Mouse (Mus musculus): ENCODE measurements around the gene Sorbs2. TPM values are rescaled to one million over a fixed set of nuclear protein-coding genes. Genes with fewer than 3 reads are reported as not detected.

The Sorbs2 gene
- polyA plus RNA-seq, 1 experiment from 2014 or later = 60.9 TPM

GRCm38 (mm10) chr8:45675821-45676279, 168.3 kb downstream of the Sorbs2 start:
- no peaks in the 10 kb centered on the region for H3K9me3 ChIP-seq (replicated peaks; ENCODE audit: control insufficient read depth, low read length, poor library complexity, severe bottlenecking)
- H3K27ac ChIP-seq (ENCODE audit: low read length) = 0 out of 2 replicates have a peak overlapping the region, but pooled peaks have one; percentile 48
- H3K4me2 ChIP-seq (ENCODE audit: low read length) = no peak overlapping the region
- no peaks in the 10 kb centered on the region for H3K36me3 ChIP-seq (ENCODE audit: control insufficient read depth, insufficient read depth, low read length)
- no peak overlapping the region for H3K9ac ChIP-seq (ENCODE audit: low read depth, low read length)
- H3K4me3 ChIP-seq (ENCODE audit: low read depth, low read length) = no peak overlapping the region
- no peaks in the 10 kb centered on the region for H3K27me3 ChIP-seq (ENCODE audit: control insufficient read depth, insufficient read depth, low read depth, low read length)
- WGBS = 36% methylated on average over 6 of the region's 6 CpGs
- 0 out of 2 replicates have a peak, but pooled peaks have one; percentile 40 for ATAC-seq
- H3K4me1 ChIP-seq (ENCODE audit: control insufficient read depth, insufficient read depth, low read length) = peaks cover 16% of the 10 kb centered on the region

- Histone ChIP-seq H3K9ac (ENCODE audit: low read depth, low read length) (no peak overlapping the region), H3K4me2 (ENCODE audit: low read length) (no peak overlapping the region), H3K4me1 (ENCODE audit: control insufficient read depth, insufficient read depth, low read length) (peaks cover 16% of the 10 kb centered on the region), H3K9me3 (replicated peaks; ENCODE audit: control insufficient read depth, low read length, poor library complexity, severe bottlenecking) (no peaks in the 10 kb centered on the region), H3K4me3 (ENCODE audit: low read depth, low read length) (no peak overlapping the region), H3K36me3 (ENCODE audit: control insufficient read depth, insufficient read depth, low read length) (no peaks in the 10 kb centered on the region), H3K27me3 (ENCODE audit: control insufficient read depth, insufficient read depth, low read depth, low read length) (no peaks in the 10 kb centered on the region), H3K27ac (ENCODE audit: low read length) (no peak overlapping the region)
- 33% methylated on average over 10 of the region's 10 CpGs for WGBS
- ATAC-seq = no peak
Measured at GRCm38 (mm10) chr8:45677114-45677853, 169.7 kb downstream of the Sorbs2 start.

GRCm38 (mm10) chr8:45677854-45678241, 170.3 kb downstream of the Sorbs2 start:
- H3K9ac ChIP-seq (ENCODE audit: low read depth, low read length) = no peak overlapping the region
- no peaks in the 10 kb centered on the region for H3K36me3 ChIP-seq (ENCODE audit: control insufficient read depth, insufficient read depth, low read length)
- H3K27me3 ChIP-seq (ENCODE audit: control insufficient read depth, insufficient read depth, low read depth, low read length) = no peaks in the 10 kb centered on the region
- ATAC-seq = no peak
- H3K4me3 ChIP-seq (ENCODE audit: low read depth, low read length) = no peak overlapping the region
- 55% methylated on average over 3 of the region's 3 CpGs for WGBS
- no peak overlapping the region for H3K4me2 ChIP-seq (ENCODE audit: low read length)
- no peak overlapping the region for H3K27ac ChIP-seq (ENCODE audit: low read length)
- H3K9me3 ChIP-seq (replicated peaks; ENCODE audit: control insufficient read depth, low read length, poor library complexity, severe bottlenecking) = no peaks in the 10 kb centered on the region
- peaks cover 18% of the 10 kb centered on the region for H3K4me1 ChIP-seq (ENCODE audit: control insufficient read depth, insufficient read depth, low read length)

GRCm38 (mm10) chr8:45681171-45681570, 173.6 kb downstream of the Sorbs2 start:
- peaks cover 20% of the 10 kb centered on the region for H3K4me1 ChIP-seq (ENCODE audit: control insufficient read depth, insufficient read depth, low read length)
- H3K9ac ChIP-seq (ENCODE audit: low read depth, low read length) = no peak overlapping the region
- WGBS = 86% methylated on average over 3 of the region's 3 CpGs
- H3K27ac ChIP-seq (ENCODE audit: low read length) = no peak overlapping the region
- H3K27me3 ChIP-seq (ENCODE audit: control insufficient read depth, insufficient read depth, low read depth, low read length) = no peaks in the 10 kb centered on the region
- H3K4me3 ChIP-seq (ENCODE audit: low read depth, low read length) = no peak overlapping the region
- ATAC-seq = no peak
- H3K4me2 ChIP-seq (ENCODE audit: low read length) = no peak overlapping the region
- H3K36me3 ChIP-seq (ENCODE audit: control insufficient read depth, insufficient read depth, low read length) = no peaks in the 10 kb centered on the region
- no peaks in the 10 kb centered on the region for H3K9me3 ChIP-seq (replicated peaks; ENCODE audit: control insufficient read depth, low read length, poor library complexity, severe bottlenecking)

GRCm38 (mm10) chr8:45682845-45683383, 175.3 kb downstream of the Sorbs2 start:
- peak overlapping the region; percentile 26; the same call in 1 of the 2 replicates for H3K27ac ChIP-seq (ENCODE audit: low read length)
- H3K4me1 ChIP-seq (ENCODE audit: control insufficient read depth, insufficient read depth, low read length) = peaks cover 18% of the 10 kb centered on the region
- H3K9me3 ChIP-seq (replicated peaks; ENCODE audit: control insufficient read depth, low read length, poor library complexity, severe bottlenecking) = no peaks in the 10 kb centered on the region
- no peaks in the 10 kb centered on the region for H3K27me3 ChIP-seq (ENCODE audit: control insufficient read depth, insufficient read depth, low read depth, low read length)
- 0 out of 2 replicates have a peak, but pooled peaks have one; percentile 40 for ATAC-seq
- H3K4me3 ChIP-seq (ENCODE audit: low read depth, low read length) = no peak overlapping the region
- WGBS = 55% methylated on average over 8 of the region's 8 CpGs
- H3K9ac ChIP-seq (ENCODE audit: low read depth, low read length) = no peak overlapping the region
- H3K36me3 ChIP-seq (ENCODE audit: control insufficient read depth, insufficient read depth, low read length) = no peaks in the 10 kb centered on the region
- no peak overlapping the region for H3K4me2 ChIP-seq (ENCODE audit: low read length)

- 0 out of 2 replicates have a peak, but pooled peaks have one; percentile 36 for ATAC-seq
- no peaks in the 10 kb centered on the region for H3K36me3 ChIP-seq (ENCODE audit: control insufficient read depth, insufficient read depth, low read length)
- H3K27me3 ChIP-seq (ENCODE audit: control insufficient read depth, insufficient read depth, low read depth, low read length) = no peaks in the 10 kb centered on the region
- no peaks in the 10 kb centered on the region for H3K9me3 ChIP-seq (replicated peaks; ENCODE audit: control insufficient read depth, low read length, poor library complexity, severe bottlenecking)
- peaks cover 16% of the 10 kb centered on the region for H3K4me1 ChIP-seq (ENCODE audit: control insufficient read depth, insufficient read depth, low read length)
- no peak overlapping the region for H3K4me3 ChIP-seq (ENCODE audit: low read depth, low read length)
- no peak overlapping the region for H3K27ac ChIP-seq (ENCODE audit: low read length)
- WGBS = 58% methylated on average over 12 of the region's 12 CpGs
- no peak overlapping the region for H3K4me2 ChIP-seq (ENCODE audit: low read length)
- H3K9ac ChIP-seq (ENCODE audit: low read depth, low read length) = no peak overlapping the region
Measured at GRCm38 (mm10) chr8:45687942-45688695, 180.5 kb downstream of the Sorbs2 start.

GRCm38 (mm10) chr8:45689611-45690207, 182.1 kb downstream of the Sorbs2 start:
- Histone ChIP-seq H3K4me1 (ENCODE audit: control insufficient read depth, insufficient read depth, low read length) (peaks cover 14% of the 10 kb centered on the region), H3K27ac (ENCODE audit: low read length) (no peak overlapping the region), H3K9me3 (replicated peaks; ENCODE audit: control insufficient read depth, low read length, poor library complexity, severe bottlenecking) (no peaks in the 10 kb centered on the region), H3K9ac (ENCODE audit: low read depth, low read length) (no peak overlapping the region), H3K36me3 (ENCODE audit: control insufficient read depth, insufficient read depth, low read length) (no peaks in the 10 kb centered on the region), H3K27me3 (ENCODE audit: control insufficient read depth, insufficient read depth, low read depth, low read length) (no peaks in the 10 kb centered on the region), H3K4me3 (ENCODE audit: low read depth, low read length) (no peak overlapping the region), H3K4me2 (ENCODE audit: low read length) (no peak overlapping the region)
- no peak for ATAC-seq
- WGBS = 77% methylated on average over 2 of the region's 2 CpGs

GRCm38 (mm10) chr8:45700100-45700499, 192.5 kb downstream of the Sorbs2 start:
- H3K27ac ChIP-seq (ENCODE audit: low read length) = no peak overlapping the region
- no peaks in the 10 kb centered on the region for H3K27me3 ChIP-seq (ENCODE audit: control insufficient read depth, insufficient read depth, low read depth, low read length)
- ATAC-seq = no peak
- 96% methylated on average over 5 of the region's 5 CpGs for WGBS
- H3K4me2 ChIP-seq (ENCODE audit: low read length) = no peak overlapping the region
- H3K4me3 ChIP-seq (ENCODE audit: low read depth, low read length) = no peak overlapping the region
- no peaks in the 10 kb centered on the region for H3K36me3 ChIP-seq (ENCODE audit: control insufficient read depth, insufficient read depth, low read length)
- H3K4me1 ChIP-seq (ENCODE audit: control insufficient read depth, insufficient read depth, low read length) = peaks cover 6% of the 10 kb centered on the region
- no peaks in the 10 kb centered on the region for H3K9me3 ChIP-seq (replicated peaks; ENCODE audit: control insufficient read depth, low read length, poor library complexity, severe bottlenecking)
- H3K9ac ChIP-seq (ENCODE audit: low read depth, low read length) = no peak overlapping the region

All from midbrain, embryonic 16.5 days (tissue).